Mouse (Mus musculus) spleen, embryonic (tissue): ENCODE results near the gene Zfp513.

Source experiments
- CTCF ChIA-PET: fragments of 350-600 bp; sonication (Branson Sonifier 250); formaldehyde crosslinking; loops from one replicate; lab custom pipeline; 2022; lab: Charles Lee

Gene Zfp513

DNA sequence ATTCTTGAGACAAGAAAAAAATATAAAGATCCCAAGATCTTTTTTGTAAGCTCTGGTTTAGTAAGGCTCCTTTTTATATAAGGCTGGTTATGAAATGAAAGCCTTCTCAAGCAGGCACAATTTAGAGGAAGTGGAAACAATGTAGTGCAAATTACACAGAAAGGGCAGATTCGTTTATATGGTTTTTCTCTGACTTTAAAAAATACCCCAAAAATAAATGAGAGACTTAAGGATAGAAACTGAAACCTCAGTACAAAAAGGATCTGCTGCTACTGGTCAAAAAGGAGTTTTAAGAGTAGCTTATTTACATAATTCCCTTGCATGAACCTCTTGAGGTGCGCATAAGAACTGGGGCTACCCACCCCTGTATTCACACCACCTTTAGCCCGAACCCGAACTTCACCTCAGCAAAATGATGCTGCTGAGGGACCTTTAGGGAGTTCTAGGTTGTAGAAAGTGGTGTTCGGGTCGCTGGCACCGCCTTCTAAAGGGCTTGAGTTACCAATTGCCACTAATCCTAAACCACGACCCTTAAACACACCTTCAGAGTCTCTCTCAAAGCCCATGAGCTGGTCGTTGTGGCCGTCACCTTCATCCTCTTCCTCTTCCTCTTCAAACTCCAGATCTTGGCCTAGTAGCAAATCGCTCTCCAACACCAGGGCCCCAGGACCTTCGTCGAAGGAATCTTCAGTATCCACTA, 911 bp downstream of the Zfp513 start:
- CTCF ChIA-PET: no interaction called here

DNA sequence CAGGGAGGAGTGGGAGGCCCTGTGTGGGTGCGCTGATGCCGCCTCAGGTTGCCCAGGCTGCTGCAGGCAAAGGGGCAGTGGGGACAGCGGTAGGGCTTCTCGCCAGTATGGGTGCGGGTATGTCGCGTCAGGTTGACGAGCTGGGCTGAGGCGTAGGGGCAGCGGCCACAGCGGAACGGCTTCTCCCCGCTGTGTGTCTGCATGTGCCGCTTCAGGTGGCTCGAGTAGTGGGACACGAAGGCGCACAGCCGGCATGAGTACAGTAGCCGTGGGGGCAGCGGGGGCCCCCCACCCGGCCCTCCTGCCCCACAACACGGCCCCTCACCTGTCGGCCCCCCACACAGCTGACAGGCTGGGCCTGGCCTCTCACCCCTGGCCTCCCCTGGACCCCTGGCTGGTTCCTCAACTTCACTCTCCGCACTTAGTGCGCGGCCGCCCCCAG, 1.8 kb downstream of the Zfp513 start:
- CTCF ChIA-PET: no interaction called here

DNA sequence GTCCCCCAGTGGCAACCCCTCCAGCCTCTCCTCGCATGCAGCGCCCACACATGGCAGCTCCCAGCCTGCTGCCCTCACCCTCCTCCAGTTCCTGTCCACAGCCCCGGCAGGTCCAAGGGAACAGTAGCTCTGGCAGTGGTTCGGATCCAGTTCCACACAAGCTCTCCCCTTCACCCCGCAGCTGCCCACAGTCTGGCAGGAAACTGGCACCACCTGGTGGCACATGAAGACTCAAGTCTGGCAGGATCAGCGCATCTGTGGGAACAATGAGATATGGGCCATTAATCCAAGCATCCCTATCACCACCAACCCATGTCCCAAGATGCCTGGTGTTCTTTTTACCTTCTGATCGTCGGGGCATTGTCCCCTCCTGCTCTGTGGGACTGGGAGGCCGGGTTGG, 2.2 kb downstream of the Zfp513 start:
- CTCF ChIA-PET: no interaction called here

DNA sequence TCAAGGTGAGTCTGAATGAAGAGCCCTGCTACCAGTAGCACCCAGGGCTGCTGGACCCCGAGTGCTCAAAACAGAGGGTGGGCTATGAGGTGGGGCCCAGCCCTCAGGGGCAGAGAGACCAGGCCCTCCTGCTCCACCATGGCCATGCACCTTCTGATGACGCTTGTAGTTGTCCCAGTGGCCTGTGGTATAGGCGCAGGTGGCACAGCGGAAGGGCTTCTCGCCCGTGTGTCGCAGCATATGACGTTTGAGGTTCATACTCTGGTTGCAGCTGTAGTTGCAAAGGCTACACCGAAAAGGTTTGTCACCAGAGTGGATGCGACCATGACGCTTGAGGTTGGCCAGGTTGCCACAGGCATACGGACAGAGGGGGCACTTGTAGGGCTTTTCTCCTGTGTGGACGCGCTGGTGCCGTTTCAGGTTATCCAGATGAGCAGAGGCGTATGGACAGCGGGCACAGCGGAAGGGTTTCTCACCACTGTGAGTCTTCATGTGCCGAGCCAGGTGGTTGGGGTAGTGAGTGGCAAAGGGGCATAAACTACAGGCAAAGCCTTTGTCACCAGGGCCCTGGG, 2.7 kb downstream of the Zfp513 start:
- CTCF ChIA-PET: no interaction called here

DNA sequence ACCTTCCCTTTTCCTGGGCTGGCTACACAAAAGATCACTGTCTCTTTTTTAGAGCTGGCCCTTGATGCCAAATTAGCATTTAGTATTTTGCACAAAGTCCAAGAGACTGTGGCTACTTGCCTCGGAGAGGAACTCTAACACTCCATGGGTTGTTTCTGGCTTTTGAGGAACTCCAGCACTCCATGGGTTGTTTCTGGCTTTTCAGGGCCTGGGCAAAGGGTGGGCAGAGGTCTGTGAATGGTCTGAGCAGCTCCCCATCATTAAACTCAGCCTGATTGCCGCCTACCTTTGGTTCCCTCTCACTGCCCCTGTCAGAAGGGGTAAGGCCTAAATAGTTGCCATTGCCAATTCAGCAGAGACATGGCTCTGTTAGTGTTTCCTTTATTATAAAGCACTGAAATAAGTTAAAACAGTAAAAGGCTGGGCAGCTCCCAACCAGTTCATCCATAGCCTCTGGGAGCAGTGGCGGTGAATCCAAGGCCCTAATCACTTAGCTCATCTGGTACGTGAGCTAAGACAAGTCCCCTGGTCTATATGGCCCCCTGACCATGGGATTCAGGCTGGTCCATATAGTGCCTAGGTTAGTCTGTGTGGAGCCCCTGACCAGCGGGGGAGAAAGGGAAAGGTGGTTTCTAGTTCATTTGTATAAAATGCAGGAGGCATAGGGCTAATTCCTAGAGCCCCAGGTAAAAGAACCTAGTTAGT, 3.3 kb downstream of the Zfp513 start:
- CTCF ChIA-PET: no interaction called here

DNA sequence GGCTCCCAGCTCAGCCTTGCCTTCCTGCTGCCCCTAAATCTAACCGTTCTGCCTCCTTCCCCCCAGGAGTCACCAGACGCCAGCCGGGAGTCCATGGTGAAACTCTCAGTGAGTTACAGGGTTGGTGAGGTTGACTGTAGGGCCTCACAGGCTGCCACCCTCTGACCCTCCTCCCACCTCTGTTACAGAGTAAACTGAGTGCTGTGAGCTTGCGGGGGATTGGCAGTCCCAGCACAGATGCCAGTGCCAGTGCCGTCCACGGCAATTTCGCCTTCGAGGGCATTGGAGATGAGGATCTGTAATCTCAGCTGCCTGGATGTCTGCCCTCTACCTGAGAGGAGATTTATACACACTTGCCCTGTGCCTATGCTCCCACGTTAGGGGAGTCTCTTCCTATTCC, 3.9 kb downstream of the Zfp513 start:
- CTCF ChIA-PET: no interaction called here

DNA sequence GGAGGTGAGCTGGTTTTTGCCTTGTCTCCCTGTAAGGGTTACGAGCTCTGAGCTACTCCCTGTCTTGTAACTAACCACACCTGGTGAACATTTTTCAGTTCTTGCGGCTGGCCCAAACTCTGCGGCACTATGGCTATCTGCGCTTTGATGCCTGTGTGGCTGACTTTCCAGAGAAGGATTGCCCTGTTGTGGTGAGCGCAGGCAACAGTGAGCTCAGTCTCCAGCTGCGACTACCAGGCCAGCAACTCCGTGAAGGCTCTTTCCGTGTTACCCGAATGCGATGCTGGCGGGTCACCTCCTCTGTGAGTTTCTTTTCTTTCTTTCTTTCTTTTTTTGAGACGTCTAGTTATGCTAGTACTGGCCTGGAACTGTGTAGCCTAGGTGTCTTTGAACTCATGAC, 5.0 kb downstream of the Zfp513 start:
- CTCF ChIA-PET: no interaction called here

DNA sequence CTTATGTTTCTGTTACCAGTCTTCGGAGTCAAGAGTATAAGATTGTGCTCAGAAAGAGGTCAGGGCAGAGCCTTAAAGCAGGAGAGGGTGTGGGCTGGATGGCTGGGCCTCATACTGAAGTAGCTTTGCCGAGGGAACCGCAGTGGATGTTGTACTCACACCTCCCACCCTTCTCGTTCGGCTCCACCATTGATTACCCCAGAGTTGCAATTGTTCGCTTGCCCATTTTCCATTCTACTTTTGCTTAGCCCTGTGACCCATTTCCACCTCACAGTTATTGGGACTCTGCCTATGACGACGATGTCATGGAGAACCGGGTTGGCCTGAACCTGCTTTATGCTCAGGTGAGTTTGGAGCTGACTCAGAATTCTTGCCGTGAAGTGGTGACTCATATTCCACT, 5.9 kb downstream of the Zfp513 start:
- CTCF ChIA-PET: no interaction called here

DNA sequence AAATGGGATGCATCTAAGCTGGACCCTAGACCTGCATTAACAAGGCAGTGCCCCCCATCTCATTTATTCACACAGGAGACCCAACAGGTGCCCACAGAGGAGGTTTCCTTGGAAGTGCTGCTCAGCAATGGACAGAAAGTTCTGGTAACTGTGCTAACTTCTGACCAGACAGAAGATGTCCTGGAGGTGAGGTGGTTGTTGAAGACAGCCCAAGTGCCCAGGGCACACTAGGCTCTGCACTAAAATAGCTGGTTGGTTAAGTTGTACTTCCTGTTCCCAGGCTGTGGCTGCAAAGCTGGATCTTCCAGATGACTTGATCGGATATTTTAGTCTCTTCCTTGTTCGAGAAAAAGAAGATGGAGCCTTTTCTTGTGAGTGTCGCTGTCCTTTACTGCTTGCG, 6.4 kb downstream of the Zfp513 start:
- CTCF ChIA-PET: interaction anchor here (0.6 kb wide), 2 partner anchors 35 to 1563 kb away, joined by 3 read pairs; no protein-coding TSS in a partner anchor

DNA sequence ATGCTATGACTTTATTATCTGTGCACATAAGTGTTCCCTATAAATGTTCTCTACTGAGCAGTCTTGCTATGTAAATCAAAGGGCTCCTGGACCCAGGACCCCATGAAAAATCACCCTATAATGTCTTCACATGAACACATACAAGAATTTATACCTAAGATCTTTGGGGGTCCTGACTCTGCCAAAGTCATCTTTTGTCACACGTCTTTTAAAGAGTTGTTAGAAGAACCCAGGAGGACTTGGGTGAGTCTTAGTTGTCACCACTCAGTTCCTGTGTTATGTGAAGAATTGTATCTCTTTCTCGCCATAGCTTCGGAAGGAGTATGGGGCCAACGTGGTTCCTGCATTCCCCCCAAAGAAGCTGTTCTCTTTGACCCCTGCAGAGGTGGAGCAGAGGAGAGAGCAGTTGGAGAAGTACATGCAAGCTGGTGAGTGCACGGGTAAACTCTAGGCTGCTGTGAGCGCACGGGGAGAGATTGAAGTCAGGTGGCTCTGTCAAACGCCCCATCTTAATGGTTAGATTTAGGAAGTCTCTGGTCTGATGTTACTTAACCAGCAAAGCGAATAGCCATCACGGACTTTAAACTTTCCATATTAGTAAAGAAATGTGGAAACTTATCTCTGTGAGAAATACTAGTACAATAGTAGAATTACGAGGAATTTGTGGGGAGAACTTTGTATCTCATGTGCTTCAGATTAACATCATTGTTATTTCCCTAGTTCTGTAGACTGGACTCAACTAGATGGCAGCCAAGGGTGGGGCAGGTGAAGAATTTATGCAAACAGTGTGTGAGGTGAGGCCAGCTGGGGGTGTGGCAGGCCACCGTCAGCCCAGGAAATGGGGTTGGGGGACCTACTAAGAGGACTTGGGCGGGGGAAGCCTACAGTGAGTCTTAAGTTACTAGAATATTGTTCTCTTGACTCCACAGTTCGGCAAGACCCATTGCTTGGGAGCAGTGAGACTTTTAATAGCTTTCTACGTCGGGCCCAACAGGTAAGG, 7.3 kb downstream of the Zfp513 start:
- CTCF ChIA-PET: interaction anchor here (0.5 to 0.6 kb wide), 2 partner anchors 485 to 1564 kb away, joined by 3 read pairs; no protein-coding TSS in a partner anchor

DNA sequence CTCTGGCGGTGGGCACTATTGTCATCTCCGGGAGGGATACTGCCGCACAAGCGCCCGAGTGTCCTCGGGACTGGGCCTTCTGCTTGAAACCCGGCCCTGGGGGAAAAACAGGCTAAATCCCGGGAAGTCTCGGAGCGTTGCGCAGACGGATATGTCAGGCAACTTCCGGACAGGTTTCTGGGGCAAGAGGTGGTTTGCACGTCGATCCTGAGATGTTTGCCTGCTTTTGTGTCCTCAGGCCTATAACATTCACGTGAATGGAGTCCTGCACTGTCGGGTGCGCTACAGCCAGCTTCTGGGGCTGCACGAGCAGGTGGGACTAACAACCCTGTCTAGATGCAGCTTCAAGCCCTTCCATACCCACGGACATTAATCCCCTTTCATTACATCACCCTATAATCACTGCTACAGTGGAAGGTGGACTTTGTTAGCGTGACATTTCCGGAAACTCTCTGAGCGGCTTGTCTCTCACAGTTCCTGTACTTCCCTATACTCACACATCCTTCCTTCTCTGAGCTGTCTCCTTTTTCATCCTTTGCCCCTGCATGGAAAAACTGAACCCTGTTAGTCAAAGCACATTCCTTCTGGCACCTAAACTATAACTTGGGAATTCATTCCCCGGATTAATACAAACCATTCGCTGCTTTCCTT, 8.3 kb downstream of the Zfp513 start:
- CTCF ChIA-PET: no interaction called here

DNA sequence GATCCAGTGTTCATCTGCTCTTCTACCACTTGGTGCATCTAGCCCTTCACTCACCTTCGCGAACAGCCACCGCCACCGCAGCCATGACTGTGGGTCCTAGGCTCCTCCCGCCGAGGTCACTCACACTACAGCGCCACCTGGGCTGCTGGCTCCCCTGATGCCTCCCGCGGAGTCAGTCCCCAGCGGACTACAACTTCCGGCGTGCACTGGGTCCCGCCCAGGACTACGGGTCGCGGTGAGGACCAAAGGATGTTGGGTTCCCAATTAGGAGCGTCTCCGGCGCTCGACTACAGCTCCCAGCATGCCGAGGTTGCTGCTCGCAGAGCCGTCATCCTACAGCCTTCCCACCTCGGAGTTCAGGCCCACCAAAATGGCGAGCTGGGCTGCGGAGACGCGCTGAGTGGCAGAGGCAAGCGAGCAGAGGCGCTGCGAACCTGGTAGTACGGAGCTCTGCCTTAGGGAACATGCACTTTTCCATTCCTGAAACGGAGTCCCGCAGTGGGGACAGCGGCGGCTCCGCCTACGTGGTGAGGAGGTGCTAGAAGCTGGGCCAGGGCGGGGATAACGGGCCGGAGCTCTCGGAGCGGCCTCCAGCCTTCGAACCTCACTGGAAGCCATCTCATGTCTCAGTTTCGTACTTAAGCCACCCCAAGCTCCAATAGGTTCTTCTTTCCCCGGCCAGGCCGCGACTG, 9.0 kb downstream of the Zfp513 start, which contains the start of the genes Snx17 and Eif2b4:
TSS of gene Snx17 (plus strand) at position 289 of the 692 bp plus-strand sequence.
TSS of gene Eif2b4 (minus strand) at position 492 of the 692 bp plus-strand sequence.
- CTCF ChIA-PET: interaction anchor here (0.8 kb wide), 1 partner anchor 134 kb away, joined by 3 read pairs; no protein-coding TSS in a partner anchor

DNA sequence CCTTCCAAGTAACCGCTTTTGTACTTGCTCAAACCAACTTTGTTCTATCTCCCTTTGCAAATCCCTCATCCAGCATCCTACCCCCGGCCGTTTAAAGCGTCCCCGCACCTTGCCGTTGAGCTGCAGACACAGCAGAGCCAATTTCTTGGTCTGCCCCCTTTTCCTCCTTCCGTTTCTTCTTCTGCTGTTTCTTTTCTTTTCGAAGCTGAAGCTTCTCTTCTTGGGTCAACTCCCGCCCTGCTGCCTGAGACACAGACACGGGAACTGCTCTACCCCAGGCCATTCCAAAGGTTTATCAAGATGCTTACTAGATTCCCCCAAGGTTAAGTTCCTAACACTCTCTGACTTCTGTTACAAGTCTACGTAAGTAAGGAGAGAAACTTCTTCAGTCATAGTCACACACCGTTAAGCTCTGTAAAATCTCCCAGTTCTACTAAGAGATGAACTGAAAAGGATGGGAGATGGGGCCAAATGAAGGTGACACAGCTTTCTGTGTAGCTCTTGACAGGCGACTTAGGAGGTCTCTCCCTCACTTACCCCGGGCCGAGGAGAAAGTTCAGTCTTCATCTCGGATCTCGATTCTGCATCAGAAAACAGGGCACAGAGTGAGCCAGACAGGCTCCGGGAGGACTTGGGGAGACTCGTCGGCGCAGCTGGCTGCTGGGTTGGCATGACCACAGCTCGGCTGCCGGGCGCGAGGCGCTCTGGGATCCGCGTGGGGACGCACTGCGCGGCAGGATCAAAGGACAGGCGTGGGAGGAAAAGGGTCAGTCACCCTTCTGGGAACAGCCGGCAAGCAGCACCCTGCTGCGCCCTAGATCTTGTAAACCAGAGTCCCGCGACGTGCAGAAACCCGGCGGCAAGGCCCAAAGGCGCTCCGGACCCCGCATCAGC, 9.8 kb downstream of the Zfp513 start:
- CTCF ChIA-PET: interaction anchor here (0.8 kb wide), 1 partner anchor 135 kb away, joined by 3 read pairs; no protein-coding TSS in a partner anchor

DNA sequence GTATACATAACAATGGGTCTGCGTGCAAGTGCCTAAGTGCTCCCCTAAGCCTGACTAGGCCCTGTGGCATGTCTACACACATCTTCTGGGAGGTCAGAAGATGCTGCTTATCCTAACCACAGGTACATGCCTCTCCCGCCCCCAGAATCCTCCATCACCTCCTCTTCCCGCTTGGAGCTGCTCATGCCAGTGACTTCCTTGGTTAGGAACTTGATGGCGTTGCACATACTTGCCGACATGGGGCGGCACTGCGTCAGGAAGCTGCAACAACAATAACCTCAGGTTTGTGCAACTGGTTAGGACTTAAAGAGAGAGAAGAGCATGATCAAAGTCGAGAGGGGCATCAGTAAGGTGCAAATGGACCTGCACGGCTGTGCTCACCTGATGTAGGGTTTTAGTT, 11.9 kb downstream of the Zfp513 start:
- CTCF ChIA-PET: interaction anchor here (0.6 kb wide), 1 partner anchor 26 kb away, joined by 3 read pairs; no protein-coding TSS in a partner anchor

DNA sequence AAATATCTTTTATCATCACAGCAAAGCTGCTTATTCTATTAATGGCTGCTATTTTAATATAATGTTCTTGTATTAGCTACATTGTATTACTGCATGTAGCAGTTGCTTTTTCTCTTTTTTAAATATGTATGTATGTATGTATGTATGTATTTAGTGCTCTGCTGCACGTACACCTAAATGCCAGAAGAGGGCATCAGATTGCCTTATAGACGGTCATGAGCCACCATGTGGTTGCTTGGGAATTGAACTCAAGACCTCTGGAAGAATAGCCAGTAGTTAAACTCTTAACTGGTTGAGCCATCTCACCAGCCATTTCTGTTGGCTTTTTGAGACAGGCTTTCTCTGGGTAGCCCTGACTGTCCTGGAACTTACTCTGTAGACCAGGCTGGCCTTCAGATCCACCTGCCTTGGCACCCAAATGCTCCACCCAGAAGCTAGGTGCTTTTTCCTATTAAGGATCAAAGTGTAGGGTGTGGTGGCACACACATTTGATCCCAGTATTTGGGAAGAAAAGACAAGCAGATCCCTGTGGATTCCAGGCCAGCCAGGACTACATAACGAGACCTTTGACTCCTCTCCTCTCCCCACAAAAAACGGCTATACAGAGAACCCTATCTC, 13.8 kb downstream of the Zfp513 start:
- CTCF ChIA-PET: interaction anchor here (1.4 kb wide), 1 partner anchor 139 kb away, joined by 3 read pairs; no protein-coding TSS in a partner anchor

DNA sequence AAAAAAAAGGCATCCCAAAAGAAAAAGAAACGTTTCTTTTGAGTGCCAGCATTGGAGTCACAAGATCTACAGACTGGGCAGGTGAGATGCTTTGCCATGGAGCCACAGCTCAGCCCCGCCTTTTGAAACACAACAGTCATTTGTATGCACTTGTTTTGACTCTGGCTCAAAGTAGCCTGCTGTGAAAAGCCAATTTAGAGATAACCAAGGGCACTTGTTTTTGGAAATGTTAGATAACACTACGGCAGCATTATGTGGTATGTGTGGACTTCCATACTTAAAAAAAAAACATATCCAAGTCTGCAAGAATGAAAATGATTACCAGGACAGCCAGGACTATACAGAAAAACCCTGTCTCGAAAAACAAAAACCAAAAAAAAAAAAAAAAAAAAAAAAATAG, 18.4 kb downstream of the Zfp513 start:
- CTCF ChIA-PET: no interaction called here

DNA sequence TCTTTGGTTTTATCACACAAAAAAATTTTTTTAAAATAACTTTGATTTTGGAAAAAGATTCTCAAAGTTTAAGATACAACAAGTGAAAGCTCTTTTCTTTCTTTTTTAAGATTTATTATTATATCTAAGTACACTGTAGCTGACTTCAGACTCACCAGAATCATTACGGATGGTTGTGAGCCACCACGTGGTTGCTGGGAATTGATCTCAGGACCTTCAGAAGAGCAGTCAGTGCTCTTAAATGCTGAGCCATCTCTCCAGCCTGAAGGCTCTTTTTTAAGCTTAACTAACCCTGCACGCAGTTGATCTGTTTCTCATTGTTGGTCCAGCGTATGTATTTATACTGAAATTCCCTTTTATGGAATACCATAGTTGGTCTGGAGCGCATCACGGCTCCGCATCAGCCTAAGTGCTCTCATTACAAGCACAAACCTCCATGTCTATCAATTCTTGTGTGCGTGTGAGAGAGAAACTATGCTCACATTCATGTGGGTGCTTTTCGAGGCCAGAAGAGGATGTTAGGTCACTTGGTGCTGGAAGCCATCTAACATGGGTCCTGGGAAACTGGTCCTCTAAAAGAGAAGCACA, 20.8 kb downstream of the Zfp513 start:
- CTCF ChIA-PET: no interaction called here
